Mouse (Mus musculus) cerebellum, adult 2 months (tissue): ENCODE results near the gene Rinl.

Source experiments
- CTCF ChIP-seq: fragments of 200-500 bp; IDR thresholded peaks from 2 replicates; pipeline ENCODE4 v1.5.1; 2011; ENCODE audit warnings: low read depth, mild to moderate bottlenecking, control low read depth, low read length, moderate library complexity, borderline replicate concordance; ENCODE audit not compliant: insufficient read depth
- POLR2A ChIP-seq: fragments of 200-500 bp; IDR thresholded peaks from 2 replicates; pipeline ENCODE4 v1.6.1; 2011; ENCODE audit warnings: low read length, control low read depth, borderline replicate concordance; ENCODE audit not compliant: insufficient read depth

DNA sequence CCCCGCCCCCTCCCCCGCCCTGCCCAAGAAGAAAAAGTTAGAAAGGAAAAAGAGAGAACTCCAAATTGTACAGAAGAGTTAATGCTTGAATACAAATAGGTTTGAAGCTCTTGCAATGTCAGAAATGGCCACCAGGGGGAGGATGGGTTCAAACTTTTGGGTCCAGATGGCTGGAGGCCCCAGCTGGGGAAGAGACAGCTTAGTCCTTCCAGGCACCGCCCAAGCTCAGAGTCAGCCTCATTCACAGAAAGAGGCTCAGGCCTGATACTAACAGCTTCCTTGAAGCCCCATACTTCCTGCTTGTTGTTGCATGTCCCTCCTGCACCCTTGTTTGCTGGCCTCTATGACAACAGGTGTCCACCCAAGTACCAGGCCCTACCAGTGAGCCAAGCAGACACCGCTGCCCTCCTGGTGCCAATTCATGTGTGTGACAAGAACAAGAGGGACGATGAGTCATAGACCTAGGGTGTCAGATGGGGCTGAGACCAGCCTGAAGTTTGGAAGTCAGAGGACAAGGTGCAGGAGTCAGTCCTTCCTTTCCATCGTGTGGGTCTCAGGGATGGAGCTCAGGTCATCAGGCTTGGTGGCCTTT is 8.6 kb upstream of the Rinl start:
- peak; percentile 79 for TF ChIP-seq CTCF
- TF ChIP-seq POLR2A: no peak
